Mouse (Mus musculus) heart, embryonic 12.5 days (tissue): ENCODE data around the gene Lyrm9. TPM values are rescaled to one million over a fixed set of nuclear protein-coding genes. Genes with fewer than 3 reads are reported as not detected.

Experiments used
- ATAC-seq: fragments of 200-750 bp; cut with Nextera tagmentation; 2 replicates; pipeline ENCODE4 v1.8.0; 2017; ENCODE audit warnings: moderate TSS enrichment, moderate library complexity; ENCODE audit not compliant: insufficient number of reproducible peaks, low FRiP score
- H3K27ac ChIP-seq: fragments of 300-500 bp; sonication (generic); 2 replicates; pipeline ENCODE4 v1.5.1; 2016; ENCODE audit warnings: mild to moderate bottlenecking, moderate library complexity; ENCODE audit not compliant: poor library complexity, severe bottlenecking
- H3K27me3 ChIP-seq: fragments of 300-500 bp; sonication (generic); replicated peaks from 2 replicates; pipeline ENCODE4 v1.6.1; 2016; ENCODE audit warnings: mild to moderate bottlenecking, moderate library complexity
- H3K36me3 ChIP-seq: fragments of 300-500 bp; sonication (generic); 2 replicates; pipeline ENCODE4 v1.6.1; 2016; ENCODE audit warnings: mild to moderate bottlenecking, moderate library complexity
- H3K4me1 ChIP-seq: fragments of 300-500 bp; sonication (generic); replicated peaks from 2 replicates; pipeline ENCODE4 v1.6.1; 2016; ENCODE audit warnings: mild to moderate bottlenecking
- H3K4me2 ChIP-seq: fragments of 300-500 bp; sonication (generic); 2 replicates; pipeline ENCODE4 v1.6.1; 2016; ENCODE audit warnings: mild to moderate bottlenecking, moderate library complexity
- H3K4me3 ChIP-seq: fragments of 300-500 bp; sonication (generic); 2 replicates; pipeline ENCODE4 v1.5.1; 2016; ENCODE audit warnings: mild to moderate bottlenecking
- H3K9ac ChIP-seq: fragments of 300-500 bp; sonication (generic); 2 replicates; pipeline ENCODE4 v1.6.1; 2016; ENCODE audit warnings: mild to moderate bottlenecking, moderate library complexity
- H3K9me3 ChIP-seq: fragments of 300-500 bp; sonication (generic); replicated peaks from 2 replicates; pipeline ENCODE4 v1.6.1; 2016; ENCODE audit warnings: mild to moderate bottlenecking, moderate library complexity
- WGBS: fragments of 180-500 bp; shearing (Covaris S2); methylation state at CpG from one replicate; pipeline ENCODE4 v1.1.7; 2016; 5-methylcytosine and 5-hydroxymethylcytosine counted together
- polyA plus RNA-seq: library from polyadenylated mRNA; unstranded; fragments of >200 nt; fragmentation: Nextera tagmentation; extraction: Ambion mirVana; gene quantifications from 2 replicates; pipeline ENCODE4 v1.2.1, GENCODE M21; 2016

Gene Lyrm9
- polyA plus RNA-seq = 33.5 and 35.9 TPM in 2 replicates

- Histone ChIP-seq H3K9me3 (no peaks in the 10 kb centered on the region), H3K4me1 (peaks cover 40% of the 10 kb centered on the region), H3K9ac (peak within 1 kb of the TSS; percentile 77), H3K27me3 (no peaks in the 10 kb centered on the region), H3K36me3 (no peaks in the 10 kb centered on the region), H3K4me2 (peak within 1 kb of the TSS; percentile 77), H3K4me3 (peak within 1 kb of the TSS; percentile 61), H3K27ac (peak within 1 kb of the TSS; percentile 52)
- 0% methylated on average over 51 of the region's 51 CpGs for WGBS
- ATAC-seq = peak; percentile 90
Observed at GRCm38 (mm10) chr11:78826442-78827013, at the start of gene Lyrm9. Gene Lyrm9 (plus strand): TSS chr11:78826584.

- Histone ChIP-seq H3K36me3 (no peaks in the 10 kb centered on the region), H3K9ac (no peak overlapping the region)
Observed at GRCm38 (mm10) chr11:78777851-78778680, 48.3 kb upstream of the Lyrm9 start.

GRCm38 (mm10) chr11:78780002-78780401, 46.4 kb upstream of the Lyrm9 start:
- Histone ChIP-seq H3K9me3 (no peaks in the 10 kb centered on the region), H3K4me2 (no peak overlapping the region), H3K4me3 (no peak overlapping the region), H3K9ac (no peak overlapping the region), H3K27me3 (no peaks in the 10 kb centered on the region), H3K4me1 (peaks cover 20% of the 10 kb centered on the region), H3K27ac (no peak overlapping the region), H3K36me3 (no peaks in the 10 kb centered on the region)
- WGBS = 92% methylated on average over 3 of the region's 3 CpGs
- ATAC-seq = no peak

More at GRCm38 (mm10) chr11:78777851-78778680, 48.3 kb upstream of the Lyrm9 start:
- 62% methylated on average over 10 of the region's 10 CpGs for WGBS
- no peaks in the 10 kb centered on the region for H3K27me3 ChIP-seq
- H3K9me3 ChIP-seq = no peaks in the 10 kb centered on the region
- ATAC-seq = no peak
- H3K4me3 ChIP-seq = no peak overlapping the region
- no peak overlapping the region for H3K27ac ChIP-seq
- H3K4me1 ChIP-seq = peaks cover 19% of the 10 kb centered on the region
- H3K4me2 ChIP-seq = no peak overlapping the region

- WGBS = 77% methylated on average over 3 of the region's 3 CpGs
Observed at GRCm38 (mm10) chr11:78780571-78780970, 45.8 kb upstream of the Lyrm9 start.

GRCm38 (mm10) chr11:78782326-78782725, 44.1 kb upstream of the Lyrm9 start:
- ATAC-seq = no peak
- H3K9ac ChIP-seq = no peak overlapping the region

More at GRCm38 (mm10) chr11:78780571-78780970, 45.8 kb upstream of the Lyrm9 start:
- H3K9me3 ChIP-seq = no peaks in the 10 kb centered on the region
- H3K4me3 ChIP-seq = no peak overlapping the region
- no peak for ATAC-seq
- H3K9ac ChIP-seq = no peak overlapping the region
- H3K27ac ChIP-seq = no peak overlapping the region
- H3K4me2 ChIP-seq = no peak overlapping the region
- peaks cover 20% of the 10 kb centered on the region for H3K4me1 ChIP-seq
- no peaks in the 10 kb centered on the region for H3K27me3 ChIP-seq
- H3K36me3 ChIP-seq = no peaks in the 10 kb centered on the region

GRCm38 (mm10) chr11:78782791-78783347, 43.5 kb upstream of the Lyrm9 start:
- H3K4me2 ChIP-seq = no peak overlapping the region
- H3K9ac ChIP-seq = no peak overlapping the region
- H3K36me3 ChIP-seq = no peaks in the 10 kb centered on the region
- no peaks in the 10 kb centered on the region for H3K27me3 ChIP-seq
- peaks cover 31% of the 10 kb centered on the region for H3K4me1 ChIP-seq
- H3K9me3 ChIP-seq = no peaks in the 10 kb centered on the region
- ATAC-seq = no peak
- 71% methylated on average over 9 of the region's 9 CpGs for WGBS
- no peak overlapping the region for H3K27ac ChIP-seq
- H3K4me3 ChIP-seq = no peak overlapping the region

More at GRCm38 (mm10) chr11:78782326-78782725, 44.1 kb upstream of the Lyrm9 start:
- Histone ChIP-seq H3K36me3 (no peaks in the 10 kb centered on the region), H3K4me3 (no peak overlapping the region), H3K27me3 (no peaks in the 10 kb centered on the region), H3K4me2 (no peak overlapping the region), H3K4me1 (peaks cover 31% of the 10 kb centered on the region), H3K9me3 (no peaks in the 10 kb centered on the region), H3K27ac (no peak overlapping the region)
- WGBS = 65% methylated on average over 5 of the region's 5 CpGs

GRCm38 (mm10) chr11:78786013-78786431, 40.4 kb upstream of the Lyrm9 start:
- no peaks in the 10 kb centered on the region for H3K36me3 ChIP-seq
- WGBS = 4% methylated on average over 7 of the region's 7 CpGs
- H3K27ac ChIP-seq = peak overlapping the region; percentile 18; the same call in 1 of the 2 replicates
- H3K9me3 ChIP-seq = no peaks in the 10 kb centered on the region
- H3K27me3 ChIP-seq = no peaks in the 10 kb centered on the region
- H3K4me1 ChIP-seq = peaks cover 24% of the 10 kb centered on the region
- no peak overlapping the region for H3K4me3 ChIP-seq
- ATAC-seq = no peak
- no peak overlapping the region for H3K9ac ChIP-seq
- no peak overlapping the region for H3K4me2 ChIP-seq

GRCm38 (mm10) chr11:78789370-78790060, 36.9 kb upstream of the Lyrm9 start:
- no peak overlapping the region for H3K4me2 ChIP-seq
- H3K4me3 ChIP-seq = no peak overlapping the region
- H3K9me3 ChIP-seq = no peaks in the 10 kb centered on the region
- WGBS = 82% methylated on average over 11 of the region's 11 CpGs
- no peaks in the 10 kb centered on the region for H3K27me3 ChIP-seq
- no peak for ATAC-seq
- H3K9ac ChIP-seq = no peak overlapping the region
- H3K27ac ChIP-seq = no peak overlapping the region
- no peaks in the 10 kb centered on the region for H3K36me3 ChIP-seq
- H3K4me1 ChIP-seq = peaks cover 24% of the 10 kb centered on the region

- no peaks in the 10 kb centered on the region for H3K36me3 ChIP-seq
- H3K9ac ChIP-seq = no peak overlapping the region
- H3K4me3 ChIP-seq = no peak overlapping the region
- no peak for ATAC-seq
- no peaks in the 10 kb centered on the region for H3K9me3 ChIP-seq
- WGBS = 53% methylated on average over 4 of the region's 4 CpGs
- H3K27ac ChIP-seq = no peak overlapping the region
- no peak overlapping the region for H3K4me2 ChIP-seq
- H3K4me1 ChIP-seq = peaks cover 15% of the 10 kb centered on the region
- H3K27me3 ChIP-seq = no peaks in the 10 kb centered on the region
Observed at GRCm38 (mm10) chr11:78791582-78791981, 34.8 kb upstream of the Lyrm9 start.

GRCm38 (mm10) chr11:78792055-78792454, 34.3 kb upstream of the Lyrm9 start:
- Histone ChIP-seq H3K27me3 (no peaks in the 10 kb centered on the region), H3K27ac (no peak overlapping the region), H3K4me3 (no peak overlapping the region), H3K9ac (no peak overlapping the region), H3K4me1 (peaks cover 13% of the 10 kb centered on the region; the same call in 1 of the 2 replicates), H3K36me3 (no peaks in the 10 kb centered on the region), H3K4me2 (peak overlapping the region; percentile 37; the same call in 1 of the 2 replicates), H3K9me3 (0 out of 2 replicates have a peak, but pooled peaks cover under 1% of the 10 kb centered on the region)
- WGBS = 59% methylated on average over 5 of the region's 5 CpGs
- ATAC-seq = no peak
